Mouse (Mus musculus) mouse trophoblast stem cell (cell line): ENCODE measurements around the gene Ttll7.

Source experiments
- in situ Hi-C, 2 experiments: fragments of 300-500 bp; cut with MseI, MboI; formaldehyde crosslinking; loops; 2 replicates in 1 of 2; 3 replicates in 1 of 2; pipeline ENCODE4 v1.15.1; 2025

Ttll7 gene

GRCm38 (mm10) chr3:146978272-146978671, 126.1 kb downstream of the Ttll7 start:
- in situ Hi-C loops: no loop called here

- in situ Hi-C loops: no loop called here
Observed at GRCm38 (mm10) chr3:146993834-146994669, 141.9 kb downstream of the Ttll7 start.

- in situ Hi-C loops: no loop called here
Observed at GRCm38 (mm10) chr3:146994670-146995415, 142.7 kb downstream of the Ttll7 start.

GRCm38 (mm10) chr3:146999148-146999547, 147.0 kb downstream of the Ttll7 start:
- in situ Hi-C loops: no loop called here

GRCm38 (mm10) chr3:147000963-147001362, 148.8 kb downstream of the Ttll7 start:
- in situ Hi-C loops: no loop called here

GRCm38 (mm10) chr3:147001557-147001956, 149.4 kb downstream of the Ttll7 start:
- in situ Hi-C loops: no loop called here

DNA sequence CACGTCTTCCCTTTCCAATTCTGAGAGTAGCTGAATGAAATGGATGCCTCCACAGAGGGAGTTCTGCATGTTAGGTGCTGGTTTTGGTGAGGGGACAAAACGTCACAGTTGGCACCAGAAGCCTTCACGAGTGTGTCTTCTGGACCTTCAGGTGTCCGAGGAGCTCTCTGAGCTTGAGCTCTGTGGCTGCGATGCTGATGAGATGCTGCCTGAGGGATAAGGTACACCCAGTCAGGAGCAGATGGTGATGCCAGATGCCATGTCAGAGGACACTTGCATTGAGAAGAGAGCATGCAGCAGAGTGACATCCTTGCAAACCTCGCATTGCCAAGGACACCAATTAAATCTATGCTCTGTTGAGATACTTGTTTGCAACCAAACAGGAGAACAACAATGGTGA, 164.3 kb downstream of the Ttll7 start:
- in situ Hi-C loops: no loop called here

GRCm38 (mm10) chr3:147019506-147019905, 167.3 kb downstream of the Ttll7 start:
- in situ Hi-C loops: no loop called here

DNA sequence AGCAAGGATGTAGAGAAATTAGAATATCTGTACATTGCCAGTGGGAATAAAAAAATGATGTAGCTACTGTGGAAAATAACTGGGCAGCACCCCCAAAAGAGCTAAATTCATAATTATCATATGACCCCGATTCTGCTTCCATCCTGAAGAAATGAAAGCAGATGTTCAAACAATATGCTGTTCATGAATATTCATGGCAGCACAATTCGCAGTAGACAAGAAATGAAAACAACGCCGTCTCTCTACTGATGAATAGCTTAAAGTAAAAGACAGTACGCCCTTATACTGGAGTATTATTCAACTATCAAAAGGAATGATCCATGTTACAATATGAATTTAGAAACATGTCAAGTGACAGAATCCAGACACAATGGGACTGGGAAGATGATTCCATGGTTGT, 174.1 kb downstream of the Ttll7 start:
- in situ Hi-C loops: no loop called here

GRCm38 (mm10) chr3:147028382-147028781, 176.2 kb downstream of the Ttll7 start:
- in situ Hi-C loops: no loop called here

DNA sequence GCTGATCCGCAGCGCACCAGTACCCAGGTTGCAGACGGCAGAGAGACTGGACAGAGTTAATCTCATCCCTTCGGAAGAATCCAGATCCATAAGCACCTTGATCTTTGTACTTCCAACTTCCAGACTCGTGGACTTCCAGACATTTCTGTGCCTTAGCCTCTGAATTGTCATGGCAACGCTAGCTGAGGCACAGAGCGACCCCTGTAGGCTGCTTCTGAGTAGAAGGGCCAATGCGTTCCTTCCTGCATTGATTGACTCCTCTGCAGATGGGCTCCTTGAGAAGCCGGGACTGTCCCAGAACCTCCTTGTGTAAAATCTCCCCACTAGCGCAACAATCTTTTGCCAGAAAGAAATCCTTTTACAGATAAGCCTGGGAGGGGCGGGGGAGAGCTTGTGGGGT, 177.6 kb downstream of the Ttll7 start:
- in situ Hi-C loops: no loop called here

GRCm38 (mm10) chr3:147030266-147030880, 178.2 kb downstream of the Ttll7 start:
- in situ Hi-C loops: no loop called here
